Mouse (Mus musculus): Measurements from ENCODE around the gene Kcnk13. TPM values are rescaled to one million over a fixed set of nuclear protein-coding genes. Genes with fewer than 3 reads are reported as not detected.

Gene Kcnk13
- 0.66 and 1.2 TPM in 2 replicates for polyA plus RNA-seq (2014; fragmentation: Nextera tagmentation; extraction: Ambion mirVana)

- Histone ChIP-seq H3K4me1 (ENCODE audit: control insufficient read depth, insufficient read depth, low read length) (peaks cover 9% of the 10 kb centered on the region; the same call in 1 of the 2 replicates), H3K4me3 (ENCODE audit: low read depth, low read length) (peak within 1 kb of the TSS; percentile 52), H3K4me2 (ENCODE audit: low read depth) (peak within 1 kb of the TSS; percentile 87), H3K36me3 (ENCODE audit: control insufficient read depth, insufficient read depth, low read length) (no peaks in the 10 kb centered on the region), H3K27ac (ENCODE audit: low read depth, low read length) (no peak within 1 kb of the TSS), H3K27me3 (ENCODE audit: control insufficient read depth, insufficient read depth, low read length) (peaks cover 51% of the 10 kb centered on the region), H3K9me3 (ENCODE audit: control insufficient read depth, low read length) (no peaks in the 10 kb centered on the region), H3K9ac (ENCODE audit: low read length) (peak within 1 kb of the TSS; percentile 0; the same call in 1 of the 2 replicates)
- ATAC-seq (ENCODE audit: insufficient read depth, low FRiP score, low TSS enrichment) (peak; percentile 64), DNase-seq (ENCODE audit: low spot score) (peak; percentile 81)
- WGBS = 1% methylated on average over 38 of the region's 39 CpGs
Measured at GRCm38 (mm10) chr12:99964301-99965202, at the start of gene Kcnk13. Gene Kcnk13, plus strand, starts transcription at chr12:99964499.

DNA sequence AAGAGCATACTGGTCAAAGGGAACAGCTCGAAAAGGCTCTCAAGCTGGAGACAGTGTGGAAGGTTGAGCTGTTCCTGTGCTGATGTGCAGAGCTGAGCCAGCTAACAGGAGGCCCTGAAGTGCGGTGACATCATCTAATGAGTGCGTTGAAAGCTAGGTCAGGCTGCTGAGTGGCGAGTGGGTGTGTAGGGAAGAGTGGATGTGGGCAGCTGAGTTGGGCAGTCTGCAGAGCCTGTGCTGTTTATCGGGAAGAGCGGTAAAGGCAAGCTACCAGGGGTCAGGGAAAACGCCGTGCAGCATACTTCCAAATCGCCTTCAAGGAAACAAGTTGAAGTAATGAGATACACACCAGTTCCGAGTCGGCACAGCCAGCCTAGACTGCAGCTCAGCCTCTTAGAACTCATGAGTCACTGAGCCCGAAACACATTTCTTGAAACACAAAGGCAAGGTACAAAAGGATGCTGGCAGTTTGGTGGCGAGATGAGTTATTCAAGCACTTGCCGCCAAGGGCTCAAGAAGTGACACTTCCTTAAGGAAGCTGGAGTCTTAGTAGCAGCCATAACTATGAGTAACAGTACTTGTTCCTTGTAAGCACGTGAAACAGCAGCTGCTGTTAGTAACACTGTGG lies 46.4 kb upstream of the Kcnk13 start:
- ATAC-seq (ENCODE audit: insufficient read depth, low FRiP score, low TSS enrichment) (no peak), DNase-seq (ENCODE audit: low spot score) (no peak)
- Histone ChIP-seq H3K27me3 (ENCODE audit: control insufficient read depth, insufficient read depth, low read length) (no peaks in the 10 kb centered on the region), H3K27ac (ENCODE audit: low read depth, low read length) (no peak overlapping the region), H3K4me1 (ENCODE audit: control insufficient read depth, insufficient read depth, low read length) (0 out of 2 replicates have a peak, but pooled peaks cover 2% of the 10 kb centered on the region), H3K9ac (ENCODE audit: low read length) (no peak overlapping the region), H3K36me3 (ENCODE audit: control insufficient read depth, insufficient read depth, low read length) (no peaks in the 10 kb centered on the region; the same call in 1 of the 2 replicates), H3K9me3 (ENCODE audit: control insufficient read depth, low read length) (no peaks in the 10 kb centered on the region), H3K4me3 (ENCODE audit: low read depth, low read length) (no peak overlapping the region), H3K4me2 (ENCODE audit: low read depth) (no peak overlapping the region)
- WGBS = 79% methylated on average over 15 of the region's 15 CpGs

DNA sequence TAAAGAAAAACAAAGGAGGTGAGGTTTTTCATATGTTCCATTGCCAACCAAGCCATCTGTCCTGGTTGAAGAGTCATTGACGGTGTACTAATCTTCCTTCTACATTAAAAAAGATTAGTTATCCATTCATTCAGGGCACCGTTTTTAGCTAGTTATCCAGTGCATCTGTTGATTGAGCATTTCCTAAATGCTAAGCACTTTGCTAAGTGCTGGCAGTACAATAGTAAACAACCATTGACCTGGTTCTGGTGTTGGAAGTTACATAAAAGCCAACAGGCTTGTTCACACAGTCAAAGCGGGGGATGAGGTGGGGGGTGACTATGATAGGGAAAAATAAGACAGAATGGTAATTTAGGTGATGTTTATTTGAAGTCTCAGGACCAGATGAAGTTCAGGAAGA lies 44.7 kb upstream of the Kcnk13 start:
- no peak overlapping the region for H3K4me2 ChIP-seq (ENCODE audit: low read depth)
- no peak for DNase-seq (ENCODE audit: low spot score)
- H3K27me3 ChIP-seq (ENCODE audit: control insufficient read depth, insufficient read depth, low read length) = no peaks in the 10 kb centered on the region
- ATAC-seq (ENCODE audit: insufficient read depth, low FRiP score, low TSS enrichment) = no peak
- H3K27ac ChIP-seq (ENCODE audit: low read depth, low read length) = no peak overlapping the region
- no peaks in the 10 kb centered on the region; the same call in 1 of the 2 replicates for H3K36me3 ChIP-seq (ENCODE audit: control insufficient read depth, insufficient read depth, low read length)
- peaks cover 9% of the 10 kb centered on the region; the same call in 1 of the 2 replicates for H3K4me1 ChIP-seq (ENCODE audit: control insufficient read depth, insufficient read depth, low read length)
- H3K9me3 ChIP-seq (ENCODE audit: control insufficient read depth, low read length) = no peaks in the 10 kb centered on the region
- no peak overlapping the region for H3K4me3 ChIP-seq (ENCODE audit: low read depth, low read length)
- WGBS = 93% methylated on average over 3 of the region's 3 CpGs
- no peak overlapping the region for H3K9ac ChIP-seq (ENCODE audit: low read length)

GRCm38 (mm10) chr12:99921045-99921444 lies 43.3 kb upstream of the Kcnk13 start:
- ATAC-seq (ENCODE audit: insufficient read depth, low FRiP score, low TSS enrichment) = no peak
- no peak overlapping the region for H3K4me3 ChIP-seq (ENCODE audit: low read depth, low read length)
- no peaks in the 10 kb centered on the region for H3K9me3 ChIP-seq (ENCODE audit: control insufficient read depth, low read length)
- H3K27ac ChIP-seq (ENCODE audit: low read depth, low read length) = no peak overlapping the region
- no peaks in the 10 kb centered on the region; the same call in 1 of the 2 replicates for H3K36me3 ChIP-seq (ENCODE audit: control insufficient read depth, insufficient read depth, low read length)
- H3K27me3 ChIP-seq (ENCODE audit: control insufficient read depth, insufficient read depth, low read length) = no peaks in the 10 kb centered on the region
- no peak for DNase-seq (ENCODE audit: low spot score)
- H3K4me1 ChIP-seq (ENCODE audit: control insufficient read depth, insufficient read depth, low read length) = peaks cover 9% of the 10 kb centered on the region; the same call in 1 of the 2 replicates
- H3K4me2 ChIP-seq (ENCODE audit: low read depth) = no peak overlapping the region
- H3K9ac ChIP-seq (ENCODE audit: low read length) = no peak overlapping the region
- 73% methylated on average over 3 of the region's 3 CpGs for WGBS

- H3K27ac ChIP-seq (ENCODE audit: low read depth, low read length) = peak overlapping the region; percentile 62; the same call in 1 of the 2 replicates
- H3K9ac ChIP-seq (ENCODE audit: low read length) = no peak overlapping the region
- peak; percentile 42 for DNase-seq (ENCODE audit: low spot score)
- no peaks in the 10 kb centered on the region for H3K9me3 ChIP-seq (ENCODE audit: control insufficient read depth, low read length)
- H3K4me3 ChIP-seq (ENCODE audit: low read depth, low read length) = no peak overlapping the region
- peaks cover 9% of the 10 kb centered on the region; the same call in 1 of the 2 replicates for H3K4me1 ChIP-seq (ENCODE audit: control insufficient read depth, insufficient read depth, low read length)
- H3K27me3 ChIP-seq (ENCODE audit: control insufficient read depth, insufficient read depth, low read length) = no peaks in the 10 kb centered on the region
- no peak for ATAC-seq (ENCODE audit: insufficient read depth, low FRiP score, low TSS enrichment)
- H3K4me2 ChIP-seq (ENCODE audit: low read depth) = no peak overlapping the region
- no peaks in the 10 kb centered on the region; the same call in 1 of the 2 replicates for H3K36me3 ChIP-seq (ENCODE audit: control insufficient read depth, insufficient read depth, low read length)
- 43% methylated on average over 5 of the region's 5 CpGs for WGBS
Measured at GRCm38 (mm10) chr12:99923131-99923606, 41.1 kb upstream of the Kcnk13 start.

GRCm38 (mm10) chr12:99923703-99924102 lies 40.6 kb upstream of the Kcnk13 start:
- Histone ChIP-seq H3K4me1 (ENCODE audit: control insufficient read depth, insufficient read depth, low read length) (peaks cover 9% of the 10 kb centered on the region; the same call in 1 of the 2 replicates), H3K27ac (ENCODE audit: low read depth, low read length) (0 out of 2 replicates have a peak overlapping the region, but pooled peaks have one; percentile 62), H3K4me2 (ENCODE audit: low read depth) (no peak overlapping the region), H3K27me3 (ENCODE audit: control insufficient read depth, insufficient read depth, low read length) (no peaks in the 10 kb centered on the region), H3K9ac (ENCODE audit: low read length) (no peak overlapping the region), H3K36me3 (ENCODE audit: control insufficient read depth, insufficient read depth, low read length) (no peaks in the 10 kb centered on the region), H3K9me3 (ENCODE audit: control insufficient read depth, low read length) (no peaks in the 10 kb centered on the region), H3K4me3 (ENCODE audit: low read depth, low read length) (no peak overlapping the region)
- ATAC-seq (ENCODE audit: insufficient read depth, low FRiP score, low TSS enrichment) (no peak), DNase-seq (ENCODE audit: low spot score) (no peak)
- WGBS = 57% methylated on average over 5 of the region's 5 CpGs

DNA sequence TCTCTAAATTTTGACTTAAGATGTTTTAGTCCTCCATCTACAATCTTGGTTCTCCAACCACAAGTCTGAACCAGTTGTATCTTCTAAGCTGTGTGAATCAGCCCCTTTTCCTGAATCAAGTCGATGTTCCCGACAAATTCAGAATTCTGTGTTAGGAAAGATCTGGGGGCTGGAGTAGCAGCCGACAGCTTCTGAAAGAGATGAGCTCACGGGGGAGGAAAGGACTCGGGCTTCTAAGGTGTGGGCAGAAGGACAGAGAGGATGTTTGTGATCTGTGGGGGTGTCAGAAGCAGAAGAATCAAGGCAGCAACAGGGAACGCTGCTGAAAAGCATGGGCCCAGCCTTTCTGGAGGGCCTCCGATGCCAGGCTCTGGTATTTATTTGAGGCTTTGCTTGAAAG lies 36.0 kb upstream of the Kcnk13 start:
- no peak overlapping the region for H3K9ac ChIP-seq (ENCODE audit: low read length)
- WGBS = 92% methylated on average over 7 of the region's 7 CpGs
- H3K4me1 ChIP-seq (ENCODE audit: control insufficient read depth, insufficient read depth, low read length) = peaks cover 3% of the 10 kb centered on the region; the same call in 1 of the 2 replicates
- H3K36me3 ChIP-seq (ENCODE audit: control insufficient read depth, insufficient read depth, low read length) = no peaks in the 10 kb centered on the region
- no peak overlapping the region for H3K4me3 ChIP-seq (ENCODE audit: low read depth, low read length)
- ATAC-seq (ENCODE audit: insufficient read depth, low FRiP score, low TSS enrichment) (no peak), DNase-seq (ENCODE audit: low spot score) (no peak)
- no peak overlapping the region for H3K27ac ChIP-seq (ENCODE audit: low read depth, low read length)
- H3K27me3 ChIP-seq (ENCODE audit: control insufficient read depth, insufficient read depth, low read length) = no peaks in the 10 kb centered on the region
- H3K9me3 ChIP-seq (ENCODE audit: control insufficient read depth, low read length) = no peaks in the 10 kb centered on the region
- H3K4me2 ChIP-seq (ENCODE audit: low read depth) = no peak overlapping the region

DNA sequence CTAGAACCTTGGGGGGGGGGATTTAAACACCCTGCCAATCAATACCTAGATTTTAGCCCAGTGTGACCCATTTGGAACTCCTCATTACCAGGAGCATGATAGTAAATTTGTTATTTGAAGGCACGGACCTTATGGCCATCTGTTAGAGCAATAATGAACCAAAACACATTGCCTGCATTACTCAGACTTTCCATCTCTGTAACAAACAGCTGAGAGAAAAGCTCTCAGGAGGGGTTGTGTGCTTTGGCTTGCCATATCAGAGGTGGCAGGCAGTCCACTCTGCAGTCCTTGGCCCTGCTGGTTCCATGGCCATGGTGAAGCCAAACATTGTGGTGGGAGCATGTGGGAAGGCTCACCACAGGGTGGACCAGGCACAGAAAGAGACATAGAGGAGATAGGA lies 35.1 kb upstream of the Kcnk13 start:
- WGBS = 81% methylated on average over 1 of the region's 1 CpGs
- H3K4me1 ChIP-seq (ENCODE audit: control insufficient read depth, insufficient read depth, low read length) = no peaks in the 10 kb centered on the region
- H3K9me3 ChIP-seq (ENCODE audit: control insufficient read depth, low read length) = no peaks in the 10 kb centered on the region
- DNase-seq (ENCODE audit: low spot score) = no peak
- ATAC-seq (ENCODE audit: insufficient read depth, low FRiP score, low TSS enrichment) = no peak
- no peaks in the 10 kb centered on the region for H3K36me3 ChIP-seq (ENCODE audit: control insufficient read depth, insufficient read depth, low read length)
- no peaks in the 10 kb centered on the region for H3K27me3 ChIP-seq (ENCODE audit: control insufficient read depth, insufficient read depth, low read length)
- H3K27ac ChIP-seq (ENCODE audit: low read depth, low read length) = no peak overlapping the region
- no peak overlapping the region for H3K9ac ChIP-seq (ENCODE audit: low read length)
- H3K4me3 ChIP-seq (ENCODE audit: low read depth, low read length) = no peak overlapping the region
- H3K4me2 ChIP-seq (ENCODE audit: low read depth) = no peak overlapping the region
